Mouse (Mus musculus) CD4-positive, CD25-positive, alpha-beta regulatory T cell, adult 4 months (primary cell): ENCODE results near the gene Reck. TPM values are rescaled to one million over a fixed set of nuclear protein-coding genes. Genes with fewer than 3 reads are reported as not detected.

Experiments
- ATAC-seq: one replicate; pipeline ENCODE4 v1.8.0; 2017
- polyA plus RNA-seq, 2 experiments: library from polyadenylated mRNA; unstranded; fragments of 100-300 nt; shearing (Covaris generic); gene quantifications; one replicate each; pipeline ENCODE4 v1.2.1; 2017

The Reck gene
- 1 to 10 TPM; 4.2 to 4.6 TPM for polyA plus RNA-seq

DNA sequence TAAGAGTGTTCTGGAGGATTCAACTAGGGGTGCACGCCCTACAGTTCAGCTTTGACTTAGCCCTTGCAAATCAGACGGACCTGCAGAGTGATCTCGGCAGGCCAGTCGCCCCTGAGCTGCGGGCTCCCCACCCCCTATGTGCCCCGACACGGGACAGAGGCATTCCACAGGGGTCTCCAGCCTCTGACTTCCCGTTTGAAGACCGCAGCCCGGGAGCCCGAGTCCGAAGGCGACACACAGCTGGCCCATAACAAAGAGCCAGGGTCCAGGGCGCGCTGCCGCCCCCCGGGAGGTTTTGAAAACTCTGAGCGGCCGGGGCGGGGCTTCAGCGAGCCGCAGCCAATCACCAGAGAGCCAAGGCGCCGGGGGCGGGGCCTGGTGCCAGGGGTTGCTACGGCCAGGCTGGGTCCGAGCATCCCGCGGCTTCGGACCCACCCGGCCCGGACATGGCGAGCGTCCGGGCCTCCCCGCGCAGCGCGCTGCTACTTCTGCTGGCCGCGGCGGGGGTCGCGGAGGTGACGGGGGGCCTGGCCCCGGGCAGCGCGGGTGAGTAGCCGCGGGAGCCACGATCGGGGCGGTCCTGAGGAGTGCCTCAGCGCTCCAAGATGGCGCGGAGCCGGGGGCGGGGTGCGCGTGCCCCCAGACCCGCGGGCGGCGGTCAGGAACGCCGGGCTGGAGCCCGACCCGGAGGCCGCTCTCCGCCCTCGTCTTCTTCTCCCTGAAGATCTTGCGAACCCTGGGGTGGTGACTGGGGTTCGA is at the start of gene Reck:
Gene Reck, plus strand, starts transcription at position 371 of the 759 bp plus-strand sequence.
- ATAC-seq = peak; percentile 87

DNA sequence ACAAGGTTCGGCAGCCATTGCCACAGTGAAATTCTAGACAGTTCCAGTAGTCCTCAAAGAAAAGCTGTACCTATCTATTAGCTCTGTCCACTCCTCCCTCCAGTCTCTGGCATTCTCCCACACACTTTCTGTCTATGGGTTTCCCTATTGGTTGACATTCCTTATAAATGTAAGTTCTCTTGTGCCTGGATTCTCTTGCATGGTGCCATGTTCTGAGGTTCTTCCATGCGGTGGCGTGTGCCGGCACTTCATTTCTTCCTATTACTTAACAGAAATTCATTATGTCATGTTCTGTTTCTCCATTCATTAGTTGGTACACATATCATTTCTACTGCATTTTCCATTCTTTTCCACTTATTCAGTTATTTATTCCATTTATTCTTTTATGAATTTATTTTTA is 46.5 kb upstream of the Reck start:
- ATAC-seq = no peak

DNA sequence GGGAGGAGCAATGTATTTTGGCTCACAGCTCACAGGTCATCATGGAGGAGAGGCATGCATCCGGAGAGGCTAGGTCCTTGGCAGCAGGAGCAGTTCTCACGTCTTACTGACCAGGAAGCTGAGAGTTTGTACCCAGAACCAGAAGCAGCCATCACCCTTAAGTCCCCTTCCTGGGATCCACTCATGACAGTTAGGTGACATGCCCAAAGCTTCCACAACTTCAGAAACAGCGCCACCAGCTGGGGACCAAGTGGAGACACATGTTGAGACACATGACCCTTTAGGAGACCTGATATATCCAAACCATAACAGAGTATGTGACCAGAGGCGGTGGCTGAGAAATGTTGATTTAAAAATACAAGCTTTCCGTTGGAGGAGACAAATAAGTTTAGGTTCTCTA is 43.3 kb upstream of the Reck start:
- ATAC-seq = no peak

DNA sequence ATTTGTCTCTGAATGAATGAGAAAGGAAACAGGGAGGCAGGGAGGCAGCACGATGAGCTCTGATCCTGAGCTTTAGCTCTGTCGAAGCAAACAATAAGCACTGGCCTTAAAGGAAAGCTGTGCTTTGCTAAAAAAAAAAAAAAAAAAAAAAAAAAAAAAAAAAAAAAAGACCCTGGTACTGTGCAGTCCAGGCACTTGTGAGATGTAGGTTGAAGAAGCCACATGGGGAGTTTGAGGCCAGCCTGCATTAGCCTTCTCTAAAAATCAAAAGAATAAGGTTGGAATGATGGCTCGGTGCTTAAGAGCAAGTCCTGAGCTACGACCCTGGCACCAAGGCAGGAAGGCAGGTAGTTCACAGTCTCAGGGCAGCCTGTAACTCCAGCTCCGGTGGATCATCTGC is 41.6 kb upstream of the Reck start:
- no peak for ATAC-seq

DNA sequence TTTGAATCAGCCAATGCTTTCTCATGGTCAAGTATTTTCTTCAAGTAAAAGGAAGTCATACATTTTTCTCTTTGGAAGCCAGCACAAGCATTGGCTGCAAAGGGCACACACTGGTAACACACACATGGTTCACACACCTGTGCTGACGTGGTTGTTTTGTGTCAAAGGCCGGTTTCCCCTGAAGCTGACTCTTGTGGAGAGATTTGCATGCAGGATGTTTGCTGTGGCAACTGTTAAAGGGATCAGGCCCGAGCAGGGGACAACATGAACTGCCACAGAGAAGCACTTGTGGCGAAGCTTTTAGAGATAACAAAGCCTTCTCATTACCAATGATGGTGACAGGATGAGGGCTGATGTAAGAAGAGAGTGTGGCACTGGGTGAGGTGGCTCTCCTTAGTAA is 40.6 kb upstream of the Reck start:
- ATAC-seq = no peak

DNA sequence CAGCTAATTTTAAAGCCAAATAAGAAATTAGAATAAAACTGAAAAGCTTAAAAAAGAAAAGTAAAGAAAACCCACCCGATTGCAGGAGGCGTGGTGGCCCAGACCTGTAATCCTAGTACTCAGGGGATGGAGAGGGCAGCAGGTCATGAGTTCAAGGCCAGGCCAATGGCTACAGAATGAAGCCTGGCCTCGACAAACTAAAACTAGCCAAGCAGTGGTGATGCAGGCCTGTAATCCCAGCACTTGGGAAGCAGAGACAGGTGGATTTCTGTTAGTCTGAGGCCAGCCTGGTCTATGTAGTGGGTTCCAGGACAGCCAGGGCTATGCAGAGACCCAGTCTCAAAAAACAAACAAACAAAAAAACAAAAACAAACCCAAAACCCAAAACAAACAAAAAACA is 37.0 kb upstream of the Reck start:
- ATAC-seq = no peak

DNA sequence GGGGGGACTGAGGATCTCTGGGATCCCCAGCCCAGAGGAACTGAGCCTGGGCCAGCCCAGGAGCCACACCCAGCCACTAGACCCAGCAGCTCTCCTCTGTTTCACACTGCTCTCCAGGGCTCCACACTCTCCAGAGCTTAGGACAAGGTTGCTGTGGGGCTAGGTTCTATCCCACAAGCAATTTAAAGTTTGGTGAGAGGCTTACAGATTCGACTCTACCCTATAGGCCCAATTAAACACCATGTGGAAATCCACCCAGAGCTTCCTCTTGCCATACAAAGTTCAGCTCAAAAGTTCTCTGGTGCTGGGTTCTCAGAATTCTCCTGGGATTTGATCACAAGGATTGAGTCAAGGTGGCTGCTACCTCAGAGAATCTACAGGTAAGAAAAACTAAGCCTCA is 35.2 kb upstream of the Reck start, which contains the start of gene Olfr157:
Gene Olfr157, minus strand, starts transcription at position 101 of the 400 bp plus-strand sequence.
- ATAC-seq = no peak

DNA sequence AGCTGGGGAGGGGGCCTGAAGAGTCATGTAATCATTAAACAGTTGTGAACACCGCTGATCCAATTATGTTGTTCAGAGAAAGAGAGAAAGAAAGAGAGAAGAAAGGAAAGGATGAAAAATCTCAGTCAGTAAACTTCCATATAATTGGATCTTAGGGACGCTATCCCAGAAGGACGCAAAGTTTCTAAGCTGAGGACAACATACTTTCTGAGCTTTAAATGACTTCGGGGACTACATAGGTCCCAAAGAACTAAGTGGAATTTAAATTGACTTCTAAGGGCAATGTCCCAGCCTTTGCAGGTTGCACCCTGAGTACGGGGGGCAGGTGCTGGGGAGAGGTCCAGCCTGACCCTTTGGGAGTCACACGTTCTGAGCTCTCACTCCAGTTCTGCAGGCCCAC is 24.1 kb upstream of the Reck start, which contains the start of gene Olfr155:
Gene Olfr155, plus strand, starts transcription at position 301 of the 400 bp plus-strand sequence.
- ATAC-seq = no peak

DNA sequence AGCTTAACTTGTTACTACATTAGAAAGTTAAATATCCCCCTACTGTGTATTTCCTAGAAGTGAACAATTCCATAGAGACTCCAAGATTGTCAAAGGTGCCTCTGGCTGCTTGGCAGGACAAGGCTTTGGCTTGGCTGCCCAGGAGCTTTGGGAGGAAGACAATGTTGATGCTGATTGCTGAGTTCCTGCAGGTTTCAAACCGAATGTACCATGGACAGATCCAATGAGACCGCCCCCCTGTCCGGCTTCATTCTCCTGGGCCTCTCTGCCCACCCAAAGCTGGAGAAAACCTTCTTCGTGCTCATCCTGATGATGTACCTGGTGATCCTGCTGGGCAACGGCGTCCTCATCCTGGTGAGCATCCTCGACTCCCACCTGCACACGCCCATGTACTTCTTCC is 21.2 kb upstream of the Reck start:
- ATAC-seq = no peak

DNA sequence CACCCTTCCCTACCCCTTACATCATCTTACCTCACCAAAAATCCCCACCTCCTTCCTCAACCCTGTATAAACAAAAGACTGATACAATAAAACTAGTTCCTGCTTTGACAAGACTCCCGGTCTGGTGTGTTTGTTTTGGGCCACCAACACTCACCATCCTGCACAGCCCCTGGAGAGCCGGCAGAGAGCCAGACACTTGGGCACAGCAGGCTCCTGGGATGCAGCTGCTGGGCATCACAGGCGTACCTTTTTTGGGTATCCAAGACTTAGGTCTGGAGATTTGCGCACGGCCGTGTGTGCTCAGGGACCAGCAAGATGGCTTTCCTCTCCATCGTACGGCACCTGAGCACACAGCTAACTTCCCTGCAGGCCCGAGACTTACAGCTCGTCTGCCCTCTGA is 15.4 kb upstream of the Reck start:
- ATAC-seq = no peak

DNA sequence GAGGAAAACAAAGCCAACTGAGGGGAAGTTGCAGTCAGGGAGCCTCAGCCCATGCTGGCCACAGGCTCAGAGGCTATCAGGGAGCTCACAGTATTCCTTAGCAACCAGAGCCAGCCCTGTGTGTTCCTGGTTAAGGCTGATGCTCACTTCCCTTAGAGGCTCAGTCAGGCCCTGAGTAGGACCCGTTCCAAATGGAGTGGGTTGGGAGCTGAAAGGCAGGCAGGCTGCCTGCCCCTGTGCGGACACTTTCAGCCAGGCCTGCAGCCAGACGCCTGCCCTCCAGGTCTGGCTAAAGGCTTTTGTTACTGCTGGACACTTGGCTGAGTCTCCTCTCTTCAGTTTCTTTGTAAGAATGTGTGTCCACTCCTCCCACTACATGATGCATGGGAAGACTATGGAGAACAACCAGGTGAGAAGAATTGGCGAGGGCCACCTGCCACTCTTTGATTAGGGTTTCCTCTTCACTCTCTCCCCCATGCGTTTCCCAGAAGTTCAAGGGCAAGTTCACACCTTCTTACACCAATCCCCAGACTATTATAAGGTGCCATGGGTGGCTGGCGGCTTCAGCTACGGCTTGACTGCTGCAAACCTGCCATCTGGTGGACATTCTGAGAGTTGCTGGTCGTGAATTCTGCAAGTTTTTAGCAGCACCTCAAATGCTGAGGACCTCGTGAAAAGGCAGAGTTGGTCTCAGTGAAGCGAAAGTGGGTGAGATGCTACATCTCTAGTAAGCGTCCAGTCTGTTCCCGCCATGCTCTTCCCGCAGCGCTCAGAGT is 14.4 kb upstream of the Reck start:
- ATAC-seq = peak; percentile 39

DNA sequence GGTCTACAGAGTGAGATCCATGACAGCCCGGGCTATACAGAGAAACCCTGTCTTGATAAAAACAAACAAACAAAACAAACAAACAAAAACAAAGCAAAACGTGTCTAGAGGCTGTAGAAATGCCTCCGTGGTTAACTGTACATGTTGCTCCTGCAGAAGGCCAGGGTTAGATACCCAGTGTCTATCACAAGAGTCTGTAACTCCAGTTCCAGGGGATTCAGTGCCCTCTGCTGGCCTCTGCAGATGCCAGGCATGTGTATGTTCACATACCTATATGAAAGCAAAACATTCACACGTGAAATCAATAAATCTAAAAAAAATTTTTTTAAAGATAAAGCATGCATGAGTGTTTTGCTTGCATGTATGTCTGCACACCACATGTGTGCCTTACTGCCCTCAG is 12.0 kb upstream of the Reck start:
- ATAC-seq = no peak

DNA sequence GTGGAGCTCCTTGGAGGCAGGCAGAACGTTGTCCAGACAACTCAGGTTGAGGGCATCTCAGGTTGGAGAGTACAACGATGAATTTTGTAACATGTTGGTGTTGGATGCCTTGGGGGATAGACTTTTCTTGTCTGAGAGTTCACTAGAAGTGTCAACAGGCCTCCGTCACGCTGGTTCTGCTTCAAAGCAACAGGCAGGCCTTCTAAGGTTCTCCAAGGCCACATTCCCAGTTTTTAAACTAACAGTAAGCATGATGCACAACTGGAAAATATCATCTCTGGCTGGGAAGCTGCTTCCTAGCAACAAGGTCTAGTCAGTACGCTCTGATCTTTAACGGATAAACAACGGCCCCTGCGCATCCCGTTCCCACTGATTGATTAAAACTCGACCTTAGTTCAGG is 5.5 kb upstream of the Reck start:
- no peak for ATAC-seq

DNA sequence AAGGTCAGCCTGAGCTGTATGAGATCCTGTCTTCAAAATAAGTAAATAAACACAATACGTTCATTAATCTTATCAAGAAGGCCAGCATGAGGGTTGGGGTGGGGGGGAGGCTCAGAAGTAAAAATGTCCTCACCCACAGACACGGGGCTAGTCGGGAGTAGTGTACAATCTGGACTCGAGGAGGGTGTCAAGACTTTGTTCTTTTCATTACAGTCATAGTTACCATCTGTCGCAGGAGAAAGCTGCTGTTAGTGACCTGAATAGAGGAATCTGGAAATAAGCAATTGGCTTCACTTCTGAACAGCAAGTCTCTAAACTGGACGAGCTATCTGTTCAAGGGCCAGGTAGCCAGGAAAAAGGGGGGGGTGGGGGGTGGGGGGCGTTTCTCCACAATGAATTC is 829 bp upstream of the Reck start:
- no peak for ATAC-seq

DNA sequence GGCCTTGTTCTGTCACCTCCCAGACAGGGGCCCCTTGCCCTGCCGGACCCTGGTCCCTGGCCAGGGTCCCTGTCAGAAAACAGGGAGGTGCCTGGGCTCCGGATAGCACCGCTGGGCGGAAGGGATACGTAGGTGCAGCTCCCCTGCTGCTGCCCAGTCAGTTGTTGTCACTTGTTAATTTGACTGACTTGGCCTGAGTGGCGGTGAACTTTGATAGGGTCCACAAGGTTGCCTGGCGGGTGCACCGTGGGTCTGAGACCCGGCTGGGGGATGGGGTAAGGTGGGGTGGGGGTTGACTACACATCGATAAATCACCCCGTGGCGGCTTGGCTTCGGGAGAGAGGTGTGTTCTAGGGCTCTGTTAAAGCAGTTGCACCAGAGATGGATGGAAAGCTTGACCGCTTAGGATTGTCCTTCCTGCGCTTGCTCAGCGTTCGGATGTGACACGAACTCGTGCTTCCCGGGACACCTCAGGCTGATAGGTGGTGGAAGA is 635 bp downstream of the Reck start:
- ATAC-seq = peak; percentile 42

DNA sequence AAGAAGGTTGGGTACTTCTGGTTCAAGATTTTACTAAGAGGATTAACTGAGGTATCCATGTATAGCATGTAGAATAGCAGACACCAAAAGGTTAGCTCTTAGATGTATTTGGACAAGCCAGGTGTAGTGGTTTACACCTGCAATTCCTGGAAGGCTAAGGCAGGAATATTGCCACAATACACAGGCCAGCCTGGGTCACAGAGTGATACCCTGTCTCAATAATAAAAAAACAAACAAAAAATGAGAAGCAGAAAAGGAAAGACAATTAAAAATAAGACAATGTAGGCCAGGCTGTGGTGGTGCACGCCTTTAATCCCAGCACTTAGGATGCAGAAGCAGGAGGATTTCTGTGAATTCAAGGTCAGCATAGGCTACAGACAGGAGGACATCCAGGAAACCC is 1.9 kb downstream of the Reck start:
- no peak for ATAC-seq

DNA sequence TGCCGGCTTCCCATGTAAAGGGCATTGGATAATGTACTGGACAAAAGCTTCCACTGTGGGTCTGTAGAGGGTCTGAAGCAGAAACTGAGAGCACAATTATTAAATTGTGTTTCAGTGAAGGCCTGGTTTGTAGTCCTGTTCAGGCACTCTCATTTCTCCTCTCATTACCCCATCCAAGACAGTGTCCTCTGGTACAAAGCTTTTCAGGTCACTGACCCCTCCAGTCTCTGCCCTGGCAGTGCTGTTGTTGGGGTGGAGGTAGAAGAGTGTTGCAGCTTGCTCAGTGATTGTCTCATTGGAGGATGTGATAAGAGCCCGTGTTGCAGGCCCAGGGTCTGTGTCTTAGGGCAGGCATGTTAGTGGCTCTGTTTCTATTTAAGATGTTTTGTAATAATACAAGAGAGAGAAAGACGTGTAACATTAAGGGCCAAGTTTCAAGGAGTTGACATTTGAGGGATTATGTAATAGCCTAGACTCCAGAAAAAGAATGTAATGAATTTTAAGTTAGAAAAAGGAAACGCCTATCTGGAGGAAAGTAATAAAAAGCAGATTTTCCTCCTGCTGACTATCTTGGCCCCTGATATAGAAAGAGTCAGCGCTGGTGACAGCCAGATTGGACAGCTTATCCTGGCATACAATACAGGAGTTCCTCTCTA is 2.9 kb downstream of the Reck start:
- ATAC-seq = no peak

DNA sequence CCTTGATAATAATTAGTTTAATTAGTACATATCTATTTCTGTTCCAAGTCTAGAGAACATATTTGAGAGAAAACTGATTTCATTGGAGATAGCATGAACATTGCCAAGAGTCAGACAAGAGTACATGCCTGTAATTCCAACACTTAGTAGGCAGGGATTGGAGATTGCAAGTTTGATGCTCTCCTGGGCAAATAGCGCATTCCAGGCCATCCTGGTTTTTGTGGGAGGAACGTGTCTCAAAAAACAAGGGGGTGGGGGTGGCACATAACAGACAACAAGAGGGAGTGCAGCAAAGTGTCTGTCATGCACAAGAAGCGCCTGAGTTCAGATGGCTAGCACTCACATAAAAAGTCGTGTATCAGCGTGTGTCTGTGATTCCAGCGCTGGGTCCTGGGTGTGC is 4.2 kb downstream of the Reck start:
- no peak for ATAC-seq

DNA sequence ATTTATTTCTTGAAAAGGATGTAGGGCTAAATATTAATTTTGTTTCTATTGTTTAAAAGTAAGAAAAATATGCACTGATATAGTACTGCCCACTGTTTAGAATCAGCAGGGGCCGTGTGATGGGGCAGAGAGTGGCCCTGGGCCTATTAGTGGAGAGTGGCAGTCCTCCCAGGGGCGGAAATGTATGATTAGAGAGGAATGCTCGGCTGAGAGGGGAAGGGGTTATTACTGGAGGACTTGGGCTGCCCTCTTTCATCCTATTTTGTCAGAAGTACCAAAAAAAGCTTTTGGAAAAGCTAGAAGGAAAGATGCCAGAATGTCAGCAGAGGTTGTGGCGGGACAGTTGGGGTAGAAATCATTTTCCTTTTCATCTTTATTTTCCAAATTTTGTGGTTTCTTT is 8.9 kb downstream of the Reck start:
- ATAC-seq = no peak

DNA sequence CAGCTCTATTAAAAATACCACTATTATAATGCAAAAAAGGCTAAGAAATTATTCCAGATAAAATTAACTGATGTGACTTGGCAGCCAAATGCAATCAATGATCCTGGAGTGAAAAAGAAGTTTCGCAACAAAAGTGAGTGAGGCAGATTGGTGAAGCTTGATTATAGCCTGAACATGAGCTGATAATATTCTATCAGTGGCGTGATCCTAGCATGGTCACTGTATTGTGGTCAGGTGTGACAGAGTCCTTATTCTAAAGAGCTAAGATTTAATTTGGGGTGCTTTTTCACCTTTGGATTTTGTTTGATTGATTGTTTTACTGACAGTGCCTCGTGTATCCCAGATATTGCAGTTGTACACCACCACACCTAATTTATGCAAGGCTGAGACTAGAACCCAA is 15.9 kb downstream of the Reck start:
- ATAC-seq = no peak

DNA sequence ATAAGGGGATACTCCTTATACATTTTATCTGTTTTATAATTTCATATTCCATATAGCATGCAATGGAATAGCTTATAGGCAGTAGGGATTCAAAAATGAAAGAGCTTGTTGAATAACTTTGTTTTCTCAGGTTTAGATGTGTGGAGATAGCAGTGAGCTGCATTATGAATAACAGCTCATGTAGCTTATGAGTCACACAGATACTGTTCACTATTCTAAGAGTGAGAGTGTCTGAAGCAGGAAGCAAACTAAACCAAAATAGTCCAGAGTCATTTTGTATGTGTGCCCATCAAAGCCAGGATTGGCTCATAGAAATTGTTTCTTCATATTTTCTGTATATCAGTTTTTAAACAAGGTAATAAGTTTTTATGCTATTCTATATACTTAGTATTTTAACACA is 21.9 kb downstream of the Reck start:
- no peak for ATAC-seq

DNA sequence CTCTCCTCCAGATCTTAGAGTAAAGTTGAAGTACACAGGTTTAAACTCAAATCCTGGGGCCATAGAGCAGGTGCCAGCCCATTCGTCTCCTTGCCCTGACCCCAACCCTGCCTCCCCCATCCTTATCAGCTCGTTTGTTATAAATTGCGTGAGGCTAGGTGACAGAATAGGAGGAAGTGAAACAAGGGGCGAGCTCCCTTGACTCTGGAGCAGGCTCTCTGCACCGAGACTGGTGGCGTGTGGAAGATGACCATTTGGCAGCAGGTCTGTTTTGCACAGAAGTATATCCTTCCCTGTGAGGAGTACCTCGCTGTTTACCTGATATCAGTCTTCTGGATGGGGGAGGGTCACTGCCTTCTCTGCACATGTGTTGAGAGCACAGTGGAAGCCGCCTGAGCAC is 23.9 kb downstream of the Reck start:
- no peak for ATAC-seq

DNA sequence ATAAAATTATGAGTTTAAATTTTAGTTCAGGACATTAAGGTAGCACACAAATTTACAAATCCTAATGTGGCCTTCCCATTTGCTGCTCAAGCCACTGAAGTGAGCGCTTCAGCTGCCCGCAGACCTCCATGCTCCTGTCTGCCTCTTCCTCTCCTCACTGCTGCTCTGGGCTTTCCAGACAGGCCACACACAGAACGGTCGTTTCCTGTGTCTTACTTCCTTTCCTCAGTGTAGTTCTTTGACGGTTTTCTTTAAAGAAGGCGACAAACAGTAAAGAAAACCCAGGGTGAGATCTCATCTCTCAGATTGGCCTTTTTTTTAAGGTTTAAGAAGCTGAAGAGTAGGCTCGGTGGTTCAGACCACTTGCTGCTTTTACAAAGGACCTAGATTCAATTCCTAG is 28.4 kb downstream of the Reck start:
- ATAC-seq = peak; percentile 81
